Mouse (Mus musculus) lung, embryonic 16.5 days (tissue): ENCODE results near the gene Ndufv1. TPM values are rescaled to one million over a fixed set of nuclear protein-coding genes. Genes with fewer than 3 reads are reported as not detected.

Experiments used
- ATAC-seq: fragments of 200-750 bp; cut with Nextera tagmentation; 2 replicates; pipeline ENCODE4 v1.8.0; 2017; ENCODE audit warnings: low read depth, mild to moderate bottlenecking, moderate library complexity
- H3K27ac ChIP-seq: fragments of 300-500 bp; sonication (generic); 2 replicates; pipeline ENCODE4 v1.5.1; 2014; ENCODE audit warnings: mild to moderate bottlenecking, control low read depth, low read length
- H3K27me3 ChIP-seq: fragments of 300-500 bp; sonication (generic); 2 replicates; pipeline ENCODE4 v1.6.1; 2014; ENCODE audit warnings: low read depth, low read length, mixed read lengths; ENCODE audit not compliant: control insufficient read depth, insufficient read depth
- H3K36me3 ChIP-seq: fragments of 300-500 bp; sonication (generic); 2 replicates; pipeline ENCODE4 v1.6.1; 2014; ENCODE audit warnings: low read length; ENCODE audit not compliant: control insufficient read depth, insufficient read depth
- H3K4me1 ChIP-seq: fragments of 300-500 bp; sonication (generic); replicated peaks from 2 replicates; pipeline ENCODE4 v1.6.1; 2014; ENCODE audit warnings: low read length, mixed read lengths; ENCODE audit not compliant: control insufficient read depth, insufficient read depth
- H3K4me2 ChIP-seq: fragments of 300-500 bp; sonication (generic); 2 replicates; pipeline ENCODE4 v1.6.1; 2014; ENCODE audit warnings: low read depth, low read length, control low read depth
- H3K4me3 ChIP-seq: fragments of 300-500 bp; sonication (generic); 2 replicates; pipeline ENCODE4 v1.5.1; 2014; ENCODE audit warnings: mild to moderate bottlenecking, low read length, control low read depth
- H3K9ac ChIP-seq: fragments of 300-500 bp; sonication (generic); 2 replicates; pipeline ENCODE4 v1.6.1; 2014; ENCODE audit warnings: low read length, control low read depth
- H3K9me3 ChIP-seq: fragments of 300-500 bp; sonication (generic); 2 replicates; pipeline ENCODE4 v1.6.1; 2016; ENCODE audit warnings: low read length; ENCODE audit not compliant: control insufficient read depth
- WGBS: fragments of 180-500 bp; shearing (Covaris S2); extraction: QIAGEN DNeasy Blood & Tissue Kit; methylation state at CpG from one replicate; pipeline ENCODE4 v1.1.7; 2014; 5-methylcytosine and 5-hydroxymethylcytosine counted together
- polyA plus RNA-seq: library from polyadenylated mRNA; unstranded; fragments of >200 nt; fragmentation: Nextera tagmentation; extraction: Ambion mirVana; gene quantifications from 2 replicates; pipeline ENCODE4 v1.2.1, GENCODE M21; 2015

Ndufv1 gene
- polyA plus RNA-seq, 1 experiment from 2014 or later, result 177 TPM

DNA sequence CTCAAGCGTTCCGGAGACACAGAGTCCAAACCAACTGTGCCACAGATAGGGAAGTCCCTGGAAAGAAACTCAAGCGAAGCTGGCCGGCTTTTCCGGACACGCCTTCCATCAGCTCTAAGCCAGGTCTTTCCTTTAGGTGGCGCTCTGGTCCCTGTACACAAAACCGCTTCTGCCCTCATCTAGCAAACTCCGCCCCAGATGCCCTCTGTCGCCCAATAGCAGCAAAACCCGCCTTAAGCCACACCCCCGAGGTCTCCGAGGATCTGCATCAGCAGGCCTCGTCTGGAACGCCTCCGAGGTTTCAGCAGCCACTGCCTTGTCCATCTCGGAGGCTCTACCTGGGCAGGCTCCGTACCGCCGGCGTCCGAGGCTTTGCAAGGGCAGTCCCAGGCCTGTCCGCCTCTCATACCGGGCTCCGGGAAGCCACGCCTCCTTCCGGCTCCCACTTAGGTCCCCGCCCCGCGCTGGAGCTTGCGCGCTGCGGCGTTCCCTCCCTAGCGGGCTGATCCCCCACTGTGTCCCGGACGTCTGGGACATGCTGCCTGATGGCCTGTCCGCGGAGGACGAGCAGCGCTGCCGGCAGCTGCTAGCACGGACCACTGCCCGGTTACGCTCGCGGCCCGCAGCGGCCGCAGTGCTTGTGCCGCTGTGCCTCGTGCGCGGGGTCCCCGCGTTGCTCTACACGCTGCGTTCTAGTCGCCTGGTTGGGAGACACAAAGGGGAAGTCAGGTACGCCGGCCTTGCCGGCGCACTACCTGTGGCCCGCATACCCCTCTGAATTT lies 12.3 kb downstream of the Ndufv1 start, which contains the start of the genes Nudt8 and Gm49405:
Gene Nudt8 (plus strand): TSS at position 462 of the 782 bp plus-strand sequence.
Gene Gm49405 (plus strand): TSS at position 508 of the 782 bp plus-strand sequence.
- WGBS, result under 1% methylated on average over 64 of the region's 64 CpGs
- ATAC-seq, result peak; percentile 94

DNA sequence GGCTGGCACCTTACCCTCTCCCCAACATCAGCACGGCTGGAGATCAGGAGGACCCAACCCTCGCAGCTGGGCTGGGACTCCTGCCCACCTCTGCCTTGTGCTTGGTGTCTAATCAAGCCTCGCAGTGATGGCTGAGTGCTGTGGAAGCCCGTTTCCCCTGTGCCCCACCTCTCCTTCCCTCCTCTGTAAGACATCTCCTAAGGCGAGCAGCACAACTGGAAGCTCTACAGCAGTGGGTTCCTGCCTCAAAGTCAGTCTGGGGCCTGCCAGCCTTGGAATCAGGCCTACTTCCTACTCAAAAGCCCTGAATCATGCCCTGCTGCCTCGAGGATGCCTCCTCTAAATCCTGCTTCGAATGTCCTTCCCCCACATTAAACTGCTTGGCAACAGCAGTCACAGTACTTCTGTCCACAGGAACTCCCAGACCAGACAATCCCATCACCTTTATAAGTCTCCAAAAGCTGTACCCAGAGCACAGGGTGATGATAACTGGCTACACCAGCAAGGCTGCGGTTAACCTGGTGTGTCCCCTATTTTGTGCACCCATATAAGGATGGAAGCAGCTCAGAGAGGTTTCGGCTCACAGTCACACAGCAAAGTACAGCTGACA lies 13.4 kb downstream of the Ndufv1 start:
- Histone ChIP-seq H3K27ac (no peak overlapping the region), H3K4me1 (peaks cover 17% of the 10 kb centered on the region), H3K4me3 (peak overlapping the region; percentile 78), H3K27me3 (no peaks in the 10 kb centered on the region), H3K4me2 (peak overlapping the region; percentile 84), H3K36me3 (no peaks in the 10 kb centered on the region), H3K9ac (peak overlapping the region; percentile 82), H3K9me3 (no peaks in the 10 kb centered on the region)
- no peak for ATAC-seq
- WGBS, result 78% methylated on average over 9 of the region's 9 CpGs

More for the DNA sequence above, 12.3 kb downstream of the Ndufv1 start, which contains the start of the genes Nudt8 and Gm49405:
- peaks cover 17% of the 10 kb centered on the region for H3K4me1 ChIP-seq
- no peaks in the 10 kb centered on the region for H3K27me3 ChIP-seq
- peak within 1 kb of the TSS; percentile 98 for H3K27ac ChIP-seq
- H3K4me2 ChIP-seq, result peak within 1 kb of the TSS; percentile 84
- peak within 1 kb of the TSS; percentile 78 for H3K4me3 ChIP-seq
- no peaks in the 10 kb centered on the region for H3K36me3 ChIP-seq
- no peaks in the 10 kb centered on the region for H3K9me3 ChIP-seq
- peak within 1 kb of the TSS; percentile 82 for H3K9ac ChIP-seq

DNA sequence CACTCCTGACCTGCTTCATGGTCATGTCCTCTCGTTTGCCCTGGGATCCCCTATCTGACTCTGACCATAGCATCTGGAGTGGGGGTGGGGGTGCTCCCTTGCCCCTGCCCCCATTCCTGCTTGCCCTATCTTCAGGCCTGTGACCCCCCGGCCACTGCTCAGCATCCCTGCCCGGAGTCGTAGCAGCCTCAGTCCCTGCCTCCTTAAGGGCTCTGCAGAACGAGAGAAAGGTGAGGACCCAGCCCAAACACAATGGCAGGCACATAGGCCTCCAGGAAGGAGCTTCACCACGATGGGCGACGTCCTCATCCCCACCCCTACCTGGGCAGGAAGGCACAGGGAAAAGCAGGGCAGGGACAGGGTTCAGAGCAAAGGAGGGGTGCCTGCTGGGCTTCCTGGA lies 14.3 kb downstream of the Ndufv1 start:
- WGBS, result 62% methylated on average over 8 of the region's 8 CpGs
- Histone ChIP-seq H3K9ac (no peak overlapping the region), H3K27me3 (no peaks in the 10 kb centered on the region), H3K4me2 (no peak overlapping the region), H3K9me3 (no peaks in the 10 kb centered on the region), H3K4me1 (peaks cover 17% of the 10 kb centered on the region), H3K36me3 (no peaks in the 10 kb centered on the region), H3K27ac (no peak overlapping the region), H3K4me3 (no peak overlapping the region)
- ATAC-seq, result no peak

DNA sequence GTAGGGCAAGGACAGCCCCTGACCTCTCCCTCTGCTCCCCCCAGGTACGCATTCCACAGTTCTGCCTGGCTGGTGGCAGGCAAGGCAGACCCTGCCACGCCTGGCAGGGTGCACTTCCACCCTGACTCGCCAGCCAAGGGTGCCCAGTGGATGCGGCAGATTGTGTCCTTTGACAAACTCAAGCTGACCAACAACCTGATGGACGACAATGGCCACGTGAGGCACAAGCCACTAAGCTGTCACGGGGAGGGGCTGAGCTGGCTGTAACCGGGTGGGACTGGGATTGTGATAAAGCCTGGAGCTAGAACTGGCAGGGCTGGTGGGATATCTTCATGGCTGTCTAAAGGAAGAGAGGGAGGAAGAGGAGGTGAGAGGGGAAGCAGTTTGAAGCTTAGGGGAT lies 15.4 kb downstream of the Ndufv1 start:
- Histone ChIP-seq H3K9ac (no peak overlapping the region), H3K4me2 (no peak overlapping the region), H3K4me3 (no peak overlapping the region), H3K27ac (no peak overlapping the region), H3K4me1 (peaks cover 17% of the 10 kb centered on the region), H3K9me3 (no peaks in the 10 kb centered on the region), H3K36me3 (no peaks in the 10 kb centered on the region), H3K27me3 (no peaks in the 10 kb centered on the region)
- WGBS, result 44% methylated on average over 8 of the region's 8 CpGs
- ATAC-seq, result no peak

DNA sequence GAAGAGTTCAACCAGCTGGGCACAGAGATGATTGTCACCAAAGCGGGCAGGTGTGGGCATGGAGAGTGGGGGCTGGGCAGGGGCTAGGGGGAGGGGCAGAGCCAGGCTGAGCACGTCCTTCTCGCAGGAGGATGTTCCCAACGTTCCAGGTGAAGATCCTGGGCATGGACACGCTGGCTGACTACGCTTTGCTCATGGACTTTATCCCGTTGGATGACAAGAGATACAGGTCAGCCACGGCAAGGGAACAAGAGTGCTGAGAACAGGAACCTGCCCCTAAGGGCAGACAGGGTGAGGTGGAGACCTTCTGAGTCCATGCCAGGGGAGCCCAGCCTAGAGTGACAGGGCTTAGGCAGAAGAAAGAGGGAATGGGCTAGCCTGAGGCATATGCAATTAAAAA lies 15.9 kb downstream of the Ndufv1 start:
- no peak for ATAC-seq
- no peak overlapping the region for H3K9ac ChIP-seq
- H3K4me3 ChIP-seq, result no peak overlapping the region
- H3K27ac ChIP-seq, result no peak overlapping the region
- no peaks in the 10 kb centered on the region for H3K36me3 ChIP-seq
- no peaks in the 10 kb centered on the region for H3K27me3 ChIP-seq
- 74% methylated on average over 8 of the region's 8 CpGs for WGBS
- H3K9me3 ChIP-seq, result no peaks in the 10 kb centered on the region
- H3K4me1 ChIP-seq, result peaks cover 17% of the 10 kb centered on the region
- no peak overlapping the region for H3K4me2 ChIP-seq

GRCm38 (mm10) chr19:3996106-3996505 lies 16.5 kb downstream of the Ndufv1 start:
- Histone ChIP-seq H3K4me2 (no peak overlapping the region), H3K4me1 (peaks cover 12% of the 10 kb centered on the region), H3K27me3 (no peaks in the 10 kb centered on the region), H3K4me3 (no peak overlapping the region), H3K9me3 (no peaks in the 10 kb centered on the region), H3K36me3 (no peaks in the 10 kb centered on the region), H3K9ac (no peak overlapping the region), H3K27ac (0 out of 2 replicates have a peak overlapping the region, but pooled peaks have one; percentile 24)
- 47% methylated on average over 7 of the region's 7 CpGs for WGBS
- no peak for ATAC-seq

DNA sequence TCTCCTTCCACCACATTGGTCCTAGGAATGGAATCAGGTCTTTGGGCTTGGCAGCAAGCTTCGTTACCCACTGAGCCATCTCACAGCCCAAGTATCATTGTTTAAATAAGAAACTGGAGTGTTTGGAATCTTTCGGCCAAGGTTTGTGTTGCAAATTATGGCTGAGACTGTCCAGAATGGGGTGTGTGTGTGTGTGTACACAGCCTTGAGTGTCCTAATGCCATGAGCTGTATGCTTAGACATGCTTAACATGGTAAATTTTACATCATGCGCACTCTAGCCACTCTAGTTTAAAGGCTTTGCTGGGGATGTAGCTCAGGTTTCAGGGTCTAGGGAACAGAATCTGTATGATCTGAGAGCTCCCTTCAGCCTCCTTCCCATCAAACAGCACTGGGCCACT lies 17.1 kb downstream of the Ndufv1 start:
- Histone ChIP-seq H3K27me3 (no peaks in the 10 kb centered on the region), H3K36me3 (no peaks in the 10 kb centered on the region), H3K4me2 (no peak overlapping the region), H3K4me1 (peaks cover 9% of the 10 kb centered on the region), H3K9ac (no peak overlapping the region), H3K9me3 (no peaks in the 10 kb centered on the region), H3K27ac (0 out of 2 replicates have a peak overlapping the region, but pooled peaks have one; percentile 24), H3K4me3 (no peak overlapping the region)
- no peak for ATAC-seq
- 56% methylated on average over 3 of the region's 3 CpGs for WGBS

DNA sequence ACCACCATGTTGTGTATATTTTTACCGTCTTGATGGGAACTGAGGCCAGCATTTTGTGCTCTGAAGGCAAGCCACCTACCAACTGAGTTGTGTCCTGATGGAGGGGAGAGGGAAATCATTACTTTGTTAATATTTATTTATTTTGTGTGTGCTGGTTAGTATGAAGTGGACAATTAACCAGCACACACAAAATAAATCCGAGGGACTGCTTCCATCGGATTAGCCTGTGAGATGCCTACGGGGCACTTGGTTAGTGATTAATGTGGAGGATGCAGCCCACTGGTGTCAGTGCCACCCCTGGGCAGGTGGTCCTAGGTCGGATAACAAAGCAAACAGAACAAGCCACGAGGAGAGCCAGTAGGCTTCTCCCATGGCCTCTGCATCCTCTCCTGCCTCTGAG lies 17.7 kb downstream of the Ndufv1 start:
- ATAC-seq, result no peak

DNA sequence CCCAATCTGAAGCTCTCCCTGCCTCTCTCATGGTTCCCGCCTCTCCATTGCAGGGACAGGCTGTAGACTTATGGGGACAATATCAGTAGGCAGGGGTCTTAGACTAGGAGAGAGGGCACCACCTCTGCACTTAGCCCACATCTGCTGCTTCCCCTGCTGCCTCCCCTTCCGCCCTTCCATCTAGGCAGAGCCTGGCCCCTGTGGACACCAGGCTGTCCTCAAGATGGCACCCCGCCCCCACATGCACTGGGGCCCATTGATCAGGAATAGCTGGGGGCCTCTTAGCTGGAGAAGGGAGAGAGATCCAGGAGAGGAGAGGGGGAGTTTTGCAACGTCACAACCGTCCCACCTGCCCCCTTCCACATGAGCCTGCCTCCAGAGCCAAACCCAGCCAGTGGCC lies 20.2 kb downstream of the Ndufv1 start, which contains the start of gene Tbx10:
Gene Tbx10 (plus strand): TSS at position 337 of the 400 bp plus-strand sequence.
- Histone ChIP-seq H3K4me2 (no peak within 1 kb of the TSS), H3K4me3 (no peak within 1 kb of the TSS), H3K27me3 (no peaks in the 10 kb centered on the region), H3K4me1 (peaks cover 3% of the 10 kb centered on the region; the same call in 1 of the 2 replicates), H3K9ac (no peak within 1 kb of the TSS), H3K27ac (no peak within 1 kb of the TSS), H3K9me3 (no peaks in the 10 kb centered on the region), H3K36me3 (no peaks in the 10 kb centered on the region; the same call in 1 of the 2 replicates)
- no peak for ATAC-seq
- 50% methylated on average over 5 of the region's 5 CpGs for WGBS

More for the DNA sequence above, 17.7 kb downstream of the Ndufv1 start:
- Histone ChIP-seq H3K4me2 (no peak overlapping the region), H3K9me3 (no peaks in the 10 kb centered on the region), H3K27me3 (no peaks in the 10 kb centered on the region), H3K36me3 (no peaks in the 10 kb centered on the region), H3K4me1 (peaks cover 9% of the 10 kb centered on the region), H3K27ac (no peak overlapping the region), H3K9ac (no peak overlapping the region), H3K4me3 (no peak overlapping the region)
- 39% methylated on average over 6 of the region's 6 CpGs for WGBS
